Mouse (Mus musculus) forebrain, postnatal 0 days (tissue): Measurements from ENCODE around the gene Gtdc1. TPM values are rescaled to one million over a fixed set of nuclear protein-coding genes. Genes with fewer than 3 reads are reported as not detected.

Experiments used
- ATAC-seq: fragments of 200-750 bp; cut with Nextera tagmentation; 2 replicates; pipeline ENCODE4 v1.8.0; 2017; ENCODE audit warnings: mild to moderate bottlenecking, moderate library complexity
- DNase-seq: peaks from one replicate; pipeline ENCODE4 v3.0.0-alpha.2; 2015
- H3K27ac ChIP-seq: fragments of 300-500 bp; sonication (generic); 2 replicates; pipeline ENCODE4 v1.5.1; 2014; ENCODE audit warnings: low read depth, mild to moderate bottlenecking, antibody characterized with exemption, low read length, moderate library complexity, mixed read lengths
- H3K27me3 ChIP-seq: fragments of 300-500 bp; sonication (generic); 2 replicates; pipeline ENCODE4 v1.6.1; 2014; ENCODE audit warnings: mild to moderate bottlenecking, low read length, mixed read lengths; ENCODE audit not compliant: insufficient read depth
- H3K36me3 ChIP-seq: fragments of 300-500 bp; sonication (generic); 2 replicates; pipeline ENCODE4 v1.6.1; 2014; ENCODE audit warnings: mild to moderate bottlenecking, moderate library complexity; ENCODE audit not compliant: insufficient read depth
- H3K4me1 ChIP-seq: fragments of 300-500 bp; sonication (generic); 2 replicates; pipeline ENCODE4 v1.6.1; 2014; ENCODE audit warnings: antibody characterized with exemption; ENCODE audit not compliant: insufficient read depth
- H3K4me2 ChIP-seq: fragments of 300-500 bp; sonication (generic); 2 replicates; pipeline ENCODE4 v1.6.1; 2014; ENCODE audit warnings: low read depth, mild to moderate bottlenecking, moderate library complexity
- H3K4me3 ChIP-seq: fragments of 300-500 bp; sonication (generic); 2 replicates; pipeline ENCODE4 v1.5.1; 2014; ENCODE audit warnings: low read depth, low read length, mixed read lengths
- H3K9ac ChIP-seq: fragments of 300-500 bp; sonication (generic); 2 replicates; pipeline ENCODE4 v1.6.1; 2014; ENCODE audit warnings: mild to moderate bottlenecking
- H3K9me3 ChIP-seq: fragments of 300-500 bp; sonication (generic); 2 replicates; pipeline ENCODE4 v1.6.1; 2016; ENCODE audit warnings: low read length
- CTCF ChIP-seq: sonication (generic); IDR thresholded peaks from 2 replicates; pipeline ENCODE4 v1.5.1; 2016; ENCODE audit warnings: antibody characterized with exemption, control low read depth, low read depth
- WGBS: fragments of 180-500 bp; shearing (Covaris S2); extraction: QIAGEN DNeasy Blood & Tissue Kit; methylation state at CpG from one replicate; pipeline ENCODE4 v1.1.7; 2014; 5-methylcytosine and 5-hydroxymethylcytosine counted together
- polyA plus RNA-seq: library from polyadenylated mRNA; unstranded; fragments of >200 nt; fragmentation: Nextera tagmentation; extraction: Ambion mirVana; gene quantifications from 2 replicates; pipeline ENCODE4 v1.2.1, GENCODE M21; 2015
- total RNA-seq: library from RNA; depleted of rRNA; stranded (reverse); fragments of >200 nt; gene quantifications from 2 replicates; pipeline ENCODE4 v1.2.3, GENCODE M21; 2014; rRNA removed

Gtdc1 gene
- total RNA-seq (77.0 and 86.0 TPM in 2 replicates), polyA plus RNA-seq (20.2 and 30.7 TPM in 2 replicates)

- peak within 1 kb of the TSS; percentile 76 for H3K9ac ChIP-seq
- H3K27me3 ChIP-seq: no peaks in the 10 kb centered on the region
- peak within 1 kb of the TSS; percentile 87 for H3K27ac ChIP-seq
- H3K4me2 ChIP-seq: peak within 1 kb of the TSS; percentile 93
- ATAC-seq: no peak
- H3K4me1 ChIP-seq: 0 out of 2 replicates have a peak, but pooled peaks cover 5% of the 10 kb centered on the region
- no peak for TF ChIP-seq CTCF
- no peaks in the 10 kb centered on the region for H3K9me3 ChIP-seq
- under 1% methylated on average over 25 of the region's 27 CpGs for WGBS
- DNase-seq: no peak
- H3K4me3 ChIP-seq: peak within 1 kb of the TSS; percentile 87
- no peaks in the 10 kb centered on the region for H3K36me3 ChIP-seq
Measured at GRCm38 (mm10) chr2:44927482-44927811, at the start of gene Gtdc1. Gtdc1 (minus strand) TSS chr2:44927657.

DNA sequence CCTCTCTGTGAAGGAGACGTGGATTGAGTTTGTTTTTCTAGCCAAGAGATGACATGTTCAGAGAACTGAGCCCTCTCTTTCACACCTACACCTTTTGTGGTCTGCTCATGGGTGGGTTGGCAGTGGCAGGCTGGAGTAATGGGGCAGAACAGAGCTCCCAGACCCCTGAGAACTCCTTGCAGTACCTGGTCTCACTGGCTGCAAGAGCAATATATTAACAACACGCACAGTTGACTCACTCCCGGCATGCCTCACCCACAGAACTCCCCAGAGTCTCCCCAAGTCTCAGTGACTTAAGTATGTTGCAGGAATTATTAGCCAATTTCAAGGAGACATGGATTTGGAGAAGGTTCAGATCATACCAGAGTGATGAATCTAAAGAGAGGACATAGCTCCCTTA lies 49.6 kb upstream of the Gtdc1 start:
- H3K4me2 ChIP-seq: no peak overlapping the region
- DNase-seq (no peak), ATAC-seq (no peak)
- no peaks in the 10 kb centered on the region for H3K9me3 ChIP-seq
- H3K4me3 ChIP-seq: no peak overlapping the region
- H3K27ac ChIP-seq: no peak overlapping the region
- no peaks in the 10 kb centered on the region for H3K27me3 ChIP-seq
- no peak for TF ChIP-seq CTCF
- peaks cover 8% of the 10 kb centered on the region; the same call in 1 of the 2 replicates for H3K4me1 ChIP-seq
- H3K36me3 ChIP-seq: no peaks in the 10 kb centered on the region
- H3K9ac ChIP-seq: no peak overlapping the region
- WGBS: 87% methylated on average over 3 of the region's 3 CpGs

DNA sequence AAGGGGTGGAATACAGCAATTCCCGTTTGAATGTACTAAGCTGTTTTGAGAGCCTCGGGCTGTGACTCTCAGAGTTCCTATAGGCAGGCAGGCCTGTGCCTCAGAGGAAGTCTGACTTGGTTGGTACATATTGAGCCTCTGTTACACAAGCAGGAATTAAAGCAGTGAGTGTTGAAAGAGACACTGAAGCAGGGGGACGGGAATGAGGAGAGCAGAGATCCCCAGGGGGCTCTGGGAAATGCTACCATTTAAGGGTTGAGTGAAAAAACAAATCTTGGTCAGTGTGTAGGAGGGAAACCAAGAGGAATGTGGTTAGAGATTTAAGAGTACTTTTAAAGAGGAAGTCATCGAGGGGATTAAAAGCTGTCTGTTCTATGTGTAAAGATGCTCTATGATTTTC lies 49.0 kb upstream of the Gtdc1 start:
- Histone ChIP-seq H3K27me3 (no peaks in the 10 kb centered on the region), H3K9me3 (no peaks in the 10 kb centered on the region), H3K4me3 (no peak overlapping the region), H3K9ac (no peak overlapping the region), H3K27ac (no peak overlapping the region), H3K4me2 (no peak overlapping the region), H3K4me1 (peaks cover 8% of the 10 kb centered on the region; the same call in 1 of the 2 replicates), H3K36me3 (no peaks in the 10 kb centered on the region)
- no peak for TF ChIP-seq CTCF
- WGBS: 56% methylated on average over 4 of the region's 4 CpGs
- no peak for DNase-seq
- no peak for ATAC-seq

DNA sequence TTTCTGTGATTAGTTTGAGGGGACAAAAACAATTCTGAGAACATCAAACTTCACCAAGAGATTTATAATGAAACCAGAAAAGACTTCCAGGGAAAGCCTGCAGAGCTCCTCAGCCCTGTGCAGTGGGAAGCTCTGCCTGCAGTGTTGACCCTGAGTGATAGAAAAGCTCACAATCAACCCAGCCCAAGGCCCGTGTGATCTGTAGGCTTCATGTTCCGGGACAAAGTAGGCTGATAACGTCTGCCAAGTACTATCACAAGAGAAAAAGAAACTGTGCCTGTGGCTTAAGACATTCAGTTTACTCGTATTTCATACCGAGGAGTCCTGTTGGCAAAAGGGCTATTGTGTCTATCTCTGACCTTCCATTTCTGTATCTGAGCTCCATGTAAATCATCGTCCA lies 46.4 kb upstream of the Gtdc1 start:
- H3K36me3 ChIP-seq: no peaks in the 10 kb centered on the region
- H3K9me3 ChIP-seq: no peaks in the 10 kb centered on the region
- H3K4me1 ChIP-seq: 0 out of 2 replicates have a peak, but pooled peaks cover under 1% of the 10 kb centered on the region
- H3K9ac ChIP-seq: no peak overlapping the region
- no peak overlapping the region for H3K4me3 ChIP-seq
- no peak overlapping the region for H3K4me2 ChIP-seq
- TF ChIP-seq CTCF: no peak
- H3K27ac ChIP-seq: no peak overlapping the region
- DNase-seq (no peak), ATAC-seq (no peak)
- 92% methylated on average over 6 of the region's 6 CpGs for WGBS
- H3K27me3 ChIP-seq: no peaks in the 10 kb centered on the region

GRCm38 (mm10) chr2:44970087-44970646 lies 42.7 kb upstream of the Gtdc1 start:
- H3K4me3 ChIP-seq: no peak overlapping the region
- H3K36me3 ChIP-seq: no peaks in the 10 kb centered on the region
- TF ChIP-seq CTCF: no peak
- ATAC-seq (no peak), DNase-seq (no peak)
- no peaks in the 10 kb centered on the region for H3K4me1 ChIP-seq
- no peak overlapping the region for H3K9ac ChIP-seq
- no peak overlapping the region for H3K4me2 ChIP-seq
- no peaks in the 10 kb centered on the region for H3K27me3 ChIP-seq
- H3K9me3 ChIP-seq: no peaks in the 10 kb centered on the region
- 92% methylated on average over 6 of the region's 6 CpGs for WGBS
- H3K27ac ChIP-seq: no peak overlapping the region

DNA sequence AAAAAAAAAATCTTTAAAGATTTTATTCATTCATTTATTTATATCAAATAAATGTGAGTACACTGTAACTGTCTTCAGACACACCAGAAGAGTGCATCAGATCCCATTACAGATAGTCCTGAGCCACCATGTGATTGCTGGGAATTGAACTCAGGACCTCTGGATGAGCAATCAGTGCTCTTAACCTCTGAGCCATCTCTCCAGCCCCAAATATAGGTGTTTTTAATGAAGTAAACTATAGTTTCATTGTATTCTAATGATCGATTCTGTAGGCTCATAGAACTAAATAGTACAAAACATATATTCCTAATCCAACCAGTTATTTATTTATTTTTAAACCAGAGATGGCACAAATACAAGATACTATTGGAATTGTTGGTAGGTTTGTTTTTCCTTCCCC lies 42.2 kb upstream of the Gtdc1 start:
- TF ChIP-seq CTCF: no peak
- WGBS: 97% methylated on average over 1 of the region's 1 CpGs
- ATAC-seq (no peak), DNase-seq (no peak)
- Histone ChIP-seq H3K27ac (no peak overlapping the region), H3K4me3 (no peak overlapping the region), H3K4me1 (no peaks in the 10 kb centered on the region), H3K27me3 (no peaks in the 10 kb centered on the region), H3K9ac (no peak overlapping the region), H3K36me3 (no peaks in the 10 kb centered on the region), H3K4me2 (no peak overlapping the region), H3K9me3 (no peaks in the 10 kb centered on the region)

DNA sequence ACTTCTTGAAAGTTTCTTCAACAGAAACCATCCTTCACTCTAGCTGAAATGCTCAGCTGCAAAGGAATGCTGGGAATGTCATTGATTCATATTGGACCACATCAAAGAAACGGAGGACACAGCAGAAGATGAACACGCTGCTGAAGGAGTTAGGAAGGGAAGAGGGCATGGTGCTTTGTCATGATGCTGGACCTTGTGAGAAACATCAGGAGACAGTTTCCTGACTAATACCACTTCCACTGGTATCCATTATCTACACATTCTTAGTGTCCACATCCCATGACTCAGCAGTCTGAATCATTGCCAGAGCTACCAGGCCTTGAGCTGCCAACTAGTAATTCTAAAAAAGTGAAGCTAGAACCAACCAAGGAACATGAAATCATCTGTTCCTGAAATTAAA lies 41.8 kb upstream of the Gtdc1 start:
- H3K27me3 ChIP-seq: no peaks in the 10 kb centered on the region
- no peak overlapping the region for H3K9ac ChIP-seq
- H3K4me1 ChIP-seq: no peaks in the 10 kb centered on the region
- WGBS: 94% methylated on average over 2 of the region's 2 CpGs
- no peaks in the 10 kb centered on the region for H3K36me3 ChIP-seq
- no peak overlapping the region for H3K27ac ChIP-seq
- no peak for DNase-seq
- ATAC-seq: no peak
- TF ChIP-seq CTCF: no peak
- H3K9me3 ChIP-seq: no peaks in the 10 kb centered on the region
- H3K4me3 ChIP-seq: no peak overlapping the region
- H3K4me2 ChIP-seq: no peak overlapping the region
